Mouse (Mus musculus) adrenal gland, adult 2 months (tissue): ENCODE measurements around the gene Sco2. TPM values are rescaled to one million over a fixed set of nuclear protein-coding genes. Genes with fewer than 3 reads are reported as not detected.

ENCODE experiments used
- DNase-seq: peaks from one replicate; pipeline ENCODE4 v3.0.0; 2021
- long read RNA-seq: library from polyadenylated mRNA; stranded (forward); transcript quantifications from one replicate; pipeline ENCODE4 v2.0.0, GENCODE M21; 2021
- polyA plus RNA-seq: library from polyadenylated mRNA; depleted of rRNA; stranded (reverse); fragments of >200 nt; gene quantifications from 2 replicates; pipeline ENCODE4 v1.2.3, GENCODE M21; 2012; rRNA removed
- total RNA-seq, 2 experiments: library from RNA; stranded (reverse); gene quantifications; 2 replicates each; pipeline ENCODE4 v1.2.3; 2021

The Sco2 gene
- total RNA-seq: 10 to 100 TPM; 33.9 to 36.2 TPM
- 68.5 and 73.3 TPM in 2 replicates for polyA plus RNA-seq
- long read RNA-seq, transcript Sco2-201 (3 exons, 1,145 nt): major isoform, 12 of 16 reads
- long read RNA-seq, partial matches to known transcripts: 3 of 16 reads
- long read RNA-seq, other reads (novel, unspliced or antisense): 0 of 16 reads

DNA sequence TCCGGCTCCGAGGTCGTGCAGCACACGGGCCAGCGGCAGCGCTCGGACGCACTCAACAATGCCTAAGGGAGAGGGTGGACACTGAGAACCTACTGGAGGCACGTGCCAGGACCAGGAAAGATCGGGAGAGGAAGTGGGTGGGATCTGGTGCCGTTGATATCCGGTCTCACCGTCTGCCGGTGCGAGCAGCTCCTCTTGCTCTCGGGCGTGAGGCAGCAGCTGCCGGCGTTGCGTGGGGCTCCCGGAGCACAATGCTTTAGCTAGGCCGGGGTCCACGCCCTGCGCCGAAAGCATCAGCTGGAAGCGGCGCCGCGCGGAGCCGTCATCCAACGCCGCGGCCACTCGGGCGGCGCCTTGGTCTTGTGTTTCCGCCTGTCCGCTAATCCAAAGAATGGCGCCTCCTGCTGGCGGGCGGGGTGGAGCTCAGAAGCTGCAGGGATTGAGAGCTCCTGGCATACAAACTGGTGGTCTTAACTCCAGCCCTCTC is at the start of gene Sco2:
Gene Sco2 (minus strand): TSS at position 85 of the 487 bp plus-strand sequence.
- DNase-seq: peak; percentile 93

GRCm38 (mm10) chr15:89421938-89422337 is 48.3 kb upstream of the Sco2 start:
- DNase-seq: no peak

DNA sequence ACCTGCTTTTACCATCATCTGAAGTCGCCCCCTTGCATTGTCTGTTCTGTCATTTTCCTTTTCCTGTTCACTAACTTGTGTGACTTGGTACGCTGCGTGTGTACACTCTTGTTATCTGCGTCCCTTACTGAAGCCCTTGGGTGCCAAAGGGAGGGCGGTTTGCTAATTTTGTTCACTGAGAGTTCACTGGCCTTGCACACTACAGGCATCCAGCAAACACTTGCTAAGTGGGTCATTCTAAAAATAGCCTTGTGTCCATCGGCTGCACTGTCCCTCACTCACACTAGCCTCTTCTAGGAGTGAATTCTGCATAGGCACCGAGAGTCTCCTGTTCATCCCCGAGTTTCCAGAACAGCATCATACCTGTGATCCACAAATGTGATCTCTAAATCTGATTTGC is 41.6 kb upstream of the Sco2 start:
- no peak for DNase-seq

GRCm38 (mm10) chr15:89410118-89410517 is 36.5 kb upstream of the Sco2 start, which contains the start of gene Syce3:
TSS of gene Syce3 (minus strand) at chr15:89410503.
- DNase-seq: no peak

- no peak for DNase-seq
These were observed 33.0 kb upstream of the Sco2 start for GRCm38 (mm10) chr15:89406691-89407090.

- DNase-seq: no peak
These were observed 31.4 kb upstream of the Sco2 start for GRCm38 (mm10) chr15:89404831-89405623.

DNA sequence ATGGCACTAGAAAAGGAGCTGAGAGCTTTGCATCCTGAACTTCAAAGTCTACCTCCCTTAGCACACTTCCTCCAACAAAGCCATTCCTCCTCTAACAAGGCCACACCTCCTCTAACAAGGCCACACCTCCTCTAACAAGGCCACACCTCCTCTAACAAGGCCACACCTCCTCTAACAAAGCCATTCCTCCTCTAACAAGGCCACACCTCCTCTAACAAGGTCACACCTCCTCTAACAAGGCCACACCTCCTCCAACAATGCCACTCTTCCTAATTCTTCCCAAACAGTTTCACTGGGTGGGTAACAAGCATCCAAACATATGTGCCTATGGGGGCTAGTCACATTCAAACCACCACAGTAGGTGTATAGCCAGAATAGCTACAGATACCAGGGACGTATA is 28.8 kb upstream of the Sco2 start:
- DNase-seq: no peak

GRCm38 (mm10) chr15:89399716-89400115 is 26.1 kb upstream of the Sco2 start:
- no peak for DNase-seq

DNA sequence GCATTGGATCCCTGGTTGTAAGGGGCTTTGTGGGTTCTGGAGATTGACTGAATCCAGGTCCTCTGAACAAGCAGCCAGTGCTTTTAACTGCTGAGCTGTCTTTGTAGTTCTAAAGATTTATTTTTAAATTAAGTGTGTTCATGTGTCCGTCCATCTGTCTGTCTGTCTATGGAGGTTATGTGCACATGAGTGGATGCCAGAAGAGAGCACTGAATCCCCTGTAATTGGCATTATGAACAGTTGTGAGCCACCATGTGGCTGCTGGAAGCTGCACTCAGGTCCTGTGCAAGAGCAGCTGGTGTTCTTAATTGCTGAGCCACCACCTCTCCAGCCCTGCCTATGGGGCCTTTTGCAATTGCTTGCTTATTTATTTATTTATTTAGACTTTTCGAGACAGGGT is 24.5 kb upstream of the Sco2 start:
- DNase-seq: no peak

DNA sequence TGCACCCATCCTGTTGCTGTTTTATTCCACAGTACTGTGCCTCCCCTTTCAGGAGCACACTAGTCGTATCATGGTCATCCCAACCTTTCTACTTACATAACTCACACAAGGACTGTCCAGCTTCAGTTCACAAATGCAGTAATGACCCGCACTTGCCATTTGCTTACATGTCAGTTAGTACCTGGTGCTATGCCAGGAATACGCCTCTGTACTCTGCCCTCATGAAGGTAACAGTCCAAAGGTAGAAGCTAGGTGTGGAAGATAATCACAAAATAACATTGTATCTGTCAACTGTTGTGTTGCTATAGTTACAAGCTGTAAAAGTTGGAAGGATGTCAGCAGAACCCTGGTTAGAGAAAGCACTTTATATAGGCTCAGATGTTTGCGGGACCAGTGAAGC is 23.2 kb upstream of the Sco2 start:
- no peak for DNase-seq

GRCm38 (mm10) chr15:89390081-89390480 is 16.4 kb upstream of the Sco2 start:
- no peak for DNase-seq

GRCm38 (mm10) chr15:89387127-89387526 is 13.5 kb upstream of the Sco2 start:
- no peak for DNase-seq

- no peak for DNase-seq
These were observed 11.0 kb upstream of the Sco2 start, which contains the start of gene Klhdc7b for GRCm38 (mm10) chr15:89384617-89385016. TSS of gene Klhdc7b (plus strand) at chr15:89384917.

GRCm38 (mm10) chr15:89379429-89379828 is 5.8 kb upstream of the Sco2 start:
- DNase-seq: no peak

DNA sequence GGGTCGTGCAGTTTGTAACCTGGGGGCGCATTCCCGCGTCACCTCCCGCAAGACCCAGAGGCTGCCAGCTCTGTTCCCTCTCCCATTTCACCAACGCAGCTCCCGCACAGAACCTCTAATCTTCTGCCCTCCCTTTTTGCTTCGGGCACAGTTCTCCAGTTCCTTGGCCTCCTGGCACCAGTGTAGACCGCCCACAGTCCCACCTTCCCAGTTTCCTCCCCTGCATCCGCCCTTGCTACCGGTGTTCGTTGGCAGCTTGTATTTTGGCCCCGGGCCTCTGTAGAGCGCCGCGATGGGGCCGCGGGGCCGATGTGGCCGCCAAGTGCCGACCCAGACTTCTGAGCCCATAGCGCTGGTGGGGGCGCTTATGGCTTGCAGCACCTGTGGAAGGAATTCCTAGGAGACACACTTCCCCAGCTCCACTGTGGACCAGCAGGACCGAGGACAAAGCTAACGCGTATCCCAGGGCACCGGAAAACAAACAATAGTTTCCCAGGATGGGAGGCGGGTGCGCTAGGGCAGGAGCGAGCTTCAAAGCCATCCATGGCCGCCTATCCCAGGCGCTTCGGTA is 5.3 kb upstream of the Sco2 start, which contains the start of gene Odf3b:
Gene Odf3b (minus strand): TSS at position 452 of the 571 bp plus-strand sequence.
- no peak for DNase-seq

DNA sequence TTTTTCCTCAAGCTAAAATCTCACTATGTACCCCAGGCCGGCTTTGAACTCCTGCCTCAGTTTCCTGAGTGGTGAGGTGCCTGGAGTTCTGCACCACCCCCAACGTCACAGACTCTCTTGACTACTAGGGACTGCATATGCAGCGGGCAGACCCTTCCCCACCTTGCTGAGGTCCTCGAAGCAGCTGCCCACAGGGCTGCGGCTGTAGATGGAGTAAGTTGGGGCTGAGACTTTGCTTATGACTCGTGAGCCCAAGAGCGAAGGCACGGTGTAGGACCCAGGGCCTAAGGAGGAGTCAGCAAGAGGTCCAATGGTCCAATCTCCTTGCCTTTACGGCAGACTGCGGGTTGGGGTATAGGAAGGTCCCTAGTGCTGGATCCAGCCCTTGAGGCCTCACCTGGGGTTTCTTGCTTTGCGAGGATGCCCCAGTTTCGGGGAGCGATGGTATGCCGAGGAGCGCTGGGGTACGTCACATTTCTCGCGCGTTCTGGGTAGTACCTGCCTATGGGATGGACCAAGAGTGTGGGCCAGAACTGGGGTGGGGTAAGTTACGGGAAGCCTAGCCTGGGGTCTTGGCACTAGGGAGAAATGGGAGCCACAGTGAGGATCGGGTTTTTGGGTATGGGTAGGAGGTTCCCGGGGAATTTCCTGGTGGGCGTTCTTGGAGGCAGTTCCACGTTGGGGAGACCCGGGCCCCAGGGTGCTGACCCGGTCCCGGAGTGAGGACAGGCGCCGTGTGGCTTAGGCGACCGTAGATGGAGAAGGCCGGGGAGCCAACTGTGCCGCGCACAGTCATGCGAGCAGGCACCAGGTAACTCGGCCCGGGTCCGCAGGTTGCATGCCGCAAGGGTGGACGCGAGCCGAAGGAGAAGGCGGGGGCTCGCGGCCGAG is 4.5 kb upstream of the Sco2 start:
- DNase-seq: no peak

DNA sequence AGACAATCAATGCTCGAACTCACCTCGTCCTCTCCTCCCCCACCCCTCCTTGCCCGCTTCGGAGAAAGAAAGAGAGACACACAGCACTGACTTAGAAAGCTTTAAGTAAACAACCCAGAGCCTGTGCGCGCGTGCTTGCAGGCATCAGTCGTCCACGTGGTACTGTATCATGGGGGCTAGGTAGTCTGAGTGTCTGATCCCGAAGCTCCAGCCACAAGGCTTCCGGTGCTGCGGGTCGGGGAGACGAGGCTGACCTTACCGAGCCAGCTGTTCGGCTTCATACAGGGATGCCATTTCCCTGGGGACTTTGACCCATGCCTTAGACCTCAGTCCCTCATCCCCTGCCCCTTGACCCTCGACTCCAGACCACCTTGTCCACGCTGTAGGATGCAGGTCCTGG is 3.7 kb upstream of the Sco2 start:
- no peak for DNase-seq

- no peak for DNase-seq
These were observed 3.3 kb upstream of the Sco2 start, which contains the start of gene Tymp for GRCm38 (mm10) chr15:89376957-89377356. TSS of gene Tymp (minus strand) at chr15:89377039.

DNA sequence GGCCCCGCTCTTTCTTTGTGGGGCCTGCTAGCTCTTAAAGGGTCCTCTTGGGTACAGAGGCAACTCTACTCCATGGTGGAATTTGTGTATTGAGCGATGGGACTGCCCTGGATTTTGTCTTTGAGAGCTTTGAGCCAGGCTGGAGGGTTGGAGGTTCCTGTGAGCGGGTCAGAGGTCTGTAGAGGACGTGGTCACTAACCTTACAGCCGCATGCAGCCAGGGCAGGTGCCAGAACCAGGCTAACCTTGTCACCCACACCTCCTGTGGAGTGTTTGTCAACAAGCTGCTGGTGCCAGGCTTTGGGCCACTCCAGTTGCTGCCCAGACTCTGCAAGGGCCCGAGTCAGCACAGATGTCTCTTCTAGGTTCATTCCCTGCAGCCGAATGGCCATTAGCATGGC is 2.4 kb upstream of the Sco2 start:
- DNase-seq: no peak

DNA sequence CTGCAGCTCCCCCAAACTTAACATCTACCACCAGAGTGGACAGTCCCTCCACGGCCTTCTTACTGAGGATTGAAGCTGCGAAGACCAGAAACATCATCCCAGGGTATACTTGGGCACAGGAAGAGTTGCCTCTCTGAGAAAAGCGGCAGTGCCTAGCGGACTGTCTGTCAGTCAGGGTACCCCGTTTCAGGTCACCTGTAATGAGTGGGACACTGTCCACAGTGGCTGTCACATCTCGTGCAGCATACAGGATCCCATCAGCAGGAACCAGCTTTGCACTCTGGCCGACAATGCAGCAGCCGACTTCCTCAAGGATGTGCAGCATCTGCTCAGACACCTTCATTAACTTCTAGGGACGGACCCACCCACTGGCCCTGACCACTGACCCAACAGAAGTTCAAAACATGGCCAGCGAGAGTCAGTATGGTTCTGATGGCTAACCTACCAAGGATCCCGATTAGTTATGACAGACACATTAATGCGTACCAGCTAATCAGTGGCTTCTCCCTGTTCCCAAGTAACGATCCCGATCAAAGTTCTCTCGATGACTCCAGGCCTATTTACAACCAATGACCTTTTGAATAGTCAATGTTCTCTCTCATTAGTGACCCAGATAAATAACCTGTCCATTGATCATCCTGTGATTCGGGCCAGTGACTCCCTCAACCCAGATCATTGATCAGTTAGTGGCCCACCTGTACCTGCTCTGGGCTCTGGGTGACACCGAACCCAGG is 1.3 kb upstream of the Sco2 start:
- no peak for DNase-seq

GRCm38 (mm10) chr15:89374340-89374739 is 694 bp upstream of the Sco2 start:
- no peak for DNase-seq
